Mouse (Mus musculus): ENCODE data around the gene Adk. TPM values are rescaled to one million over a fixed set of nuclear protein-coding genes. Genes with fewer than 3 reads are reported as not detected.

Adk gene
- total RNA-seq, 2 experiments from 2014 or later = 122 to 168 TPM

GRCm38 (mm10) chr14:21062766-21063513 is 10.6 kb downstream of the Adk start:
- peak; percentile 55 for ATAC-seq (replicated peaks; ENCODE audit: low FRiP score, low TSS enrichment, poor library complexity, severe bottlenecking)

GRCm38 (mm10) chr14:21064321-21064720 is 11.9 kb downstream of the Adk start:
- ATAC-seq (replicated peaks; ENCODE audit: low FRiP score, low TSS enrichment, poor library complexity, severe bottlenecking) = peak; percentile 38; the same call in 1 of the 2 replicates

GRCm38 (mm10) chr14:21065490-21066162 is 13.3 kb downstream of the Adk start:
- ATAC-seq (replicated peaks; ENCODE audit: low FRiP score, low TSS enrichment, poor library complexity, severe bottlenecking) = no peak

GRCm38 (mm10) chr14:21069594-21069993 is 17.2 kb downstream of the Adk start:
- no peak for ATAC-seq (replicated peaks; ENCODE audit: low FRiP score, low TSS enrichment, poor library complexity, severe bottlenecking)

- peak; percentile 74 for ATAC-seq (replicated peaks; ENCODE audit: low FRiP score, low TSS enrichment, poor library complexity, severe bottlenecking)
These were observed 21.6 kb downstream of the Adk start for GRCm38 (mm10) chr14:21073981-21074380.

GRCm38 (mm10) chr14:21074398-21075320 is 22.3 kb downstream of the Adk start:
- peak; percentile 61 for ATAC-seq (replicated peaks; ENCODE audit: low FRiP score, low TSS enrichment, poor library complexity, severe bottlenecking)

GRCm38 (mm10) chr14:21075751-21076500 is 23.6 kb downstream of the Adk start:
- peak; percentile 77 for ATAC-seq (replicated peaks; ENCODE audit: low FRiP score, low TSS enrichment, poor library complexity, severe bottlenecking)

GRCm38 (mm10) chr14:21076501-21077194 is 24.3 kb downstream of the Adk start:
- ATAC-seq (replicated peaks; ENCODE audit: low FRiP score, low TSS enrichment, poor library complexity, severe bottlenecking) = no peak

GRCm38 (mm10) chr14:21077939-21078338 is 25.6 kb downstream of the Adk start:
- ATAC-seq (replicated peaks; ENCODE audit: low FRiP score, low TSS enrichment, poor library complexity, severe bottlenecking) = no peak

- no peak for ATAC-seq (replicated peaks; ENCODE audit: low FRiP score, low TSS enrichment, poor library complexity, severe bottlenecking)
These were observed 26.1 kb downstream of the Adk start for GRCm38 (mm10) chr14:21078511-21078910.

GRCm38 (mm10) chr14:21082823-21083222 is 30.4 kb downstream of the Adk start:
- no peak for ATAC-seq (replicated peaks; ENCODE audit: low FRiP score, low TSS enrichment, poor library complexity, severe bottlenecking)

- ATAC-seq (replicated peaks; ENCODE audit: low FRiP score, low TSS enrichment, poor library complexity, severe bottlenecking) = no peak
These were observed 33.3 kb downstream of the Adk start for GRCm38 (mm10) chr14:21085666-21086065.

GRCm38 (mm10) chr14:21086106-21086505 is 33.7 kb downstream of the Adk start:
- ATAC-seq (replicated peaks; ENCODE audit: low FRiP score, low TSS enrichment, poor library complexity, severe bottlenecking) = no peak

- no peak for ATAC-seq (replicated peaks; ENCODE audit: low FRiP score, low TSS enrichment, poor library complexity, severe bottlenecking)
These were observed 34.5 kb downstream of the Adk start for GRCm38 (mm10) chr14:21086827-21087351.

- ATAC-seq (replicated peaks; ENCODE audit: low FRiP score, low TSS enrichment, poor library complexity, severe bottlenecking) = no peak
These were observed 35.2 kb downstream of the Adk start for GRCm38 (mm10) chr14:21087390-21088060.

- ATAC-seq (replicated peaks; ENCODE audit: low FRiP score, low TSS enrichment, poor library complexity, severe bottlenecking) = no peak
These were observed 36.4 kb downstream of the Adk start for GRCm38 (mm10) chr14:21088731-21089130.

- ATAC-seq (replicated peaks; ENCODE audit: low FRiP score, low TSS enrichment, poor library complexity, severe bottlenecking) = 0 out of 2 replicates have a peak, but pooled peaks have one; percentile 14
These were observed 38.0 kb downstream of the Adk start for GRCm38 (mm10) chr14:21090400-21090799.

GRCm38 (mm10) chr14:21090930-21091486 is 38.6 kb downstream of the Adk start:
- ATAC-seq (replicated peaks; ENCODE audit: low FRiP score, low TSS enrichment, poor library complexity, severe bottlenecking) = no peak
